Mouse (Mus musculus) forebrain, embryonic 12.5 days (tissue): ENCODE measurements around the gene Slc1a3. TPM values are rescaled to one million over a fixed set of nuclear protein-coding genes. Genes with fewer than 3 reads are reported as not detected.
A peak's percentile ranks its signal among the peaks of the same experiment; 100 is the strongest.

Source experiments
- ATAC-seq: fragments of 200-750 bp; cut with Nextera tagmentation; 2 replicates; pipeline ENCODE4 v1.8.0; 2017; ENCODE audit warnings: moderate TSS enrichment; ENCODE audit not compliant: low FRiP score
- H3K27ac ChIP-seq: fragments of 300-500 bp; sonication (generic); 2 replicates; pipeline ENCODE4 v1.5.1; 2016; ENCODE audit warnings: mild to moderate bottlenecking
- H3K27me3 ChIP-seq: fragments of 300-500 bp; sonication (generic); 2 replicates; pipeline ENCODE4 v1.6.1; 2016; ENCODE audit warnings: mild to moderate bottlenecking
- H3K36me3 ChIP-seq: fragments of 300-500 bp; sonication (generic); replicated peaks from 2 replicates; pipeline ENCODE4 v1.6.1; 2016; ENCODE audit warnings: mild to moderate bottlenecking
- H3K4me1 ChIP-seq: fragments of 300-500 bp; sonication (generic); 2 replicates; pipeline ENCODE4 v1.6.1; 2016
- H3K4me2 ChIP-seq: fragments of 300-500 bp; sonication (generic); 2 replicates; pipeline ENCODE4 v1.6.1; 2016; ENCODE audit warnings: mild to moderate bottlenecking, moderate library complexity
- H3K4me3 ChIP-seq: fragments of 300-500 bp; sonication (generic); replicated peaks from 2 replicates; pipeline ENCODE4 v1.5.1; 2016; ENCODE audit warnings: mild to moderate bottlenecking
- H3K9ac ChIP-seq: fragments of 300-500 bp; sonication (generic); 2 replicates; pipeline ENCODE4 v1.6.1; 2016; ENCODE audit warnings: mild to moderate bottlenecking
- H3K9me3 ChIP-seq: fragments of 300-500 bp; sonication (generic); 2 replicates; pipeline ENCODE4 v1.6.1; 2016
- WGBS: fragments of 180-500 bp; shearing (Covaris S2); methylation state at CpG from one replicate; pipeline ENCODE4 v1.1.7; 2016; 5-methylcytosine and 5-hydroxymethylcytosine counted together
- polyA plus RNA-seq: library from polyadenylated mRNA; unstranded; fragments of >200 nt; fragmentation: Nextera tagmentation; extraction: Ambion mirVana; gene quantifications from 2 replicates; pipeline ENCODE4 v1.2.1, GENCODE M21; 2016

The Slc1a3 gene
- polyA plus RNA-seq, 1 experiment from 2014 or later = 63.9 TPM

GRCm38 (mm10) chr15:8639856-8640255 lies 70.7 kb downstream of the Slc1a3 start:
- peaks cover 28% of the 10 kb centered on the region for H3K36me3 ChIP-seq
- no peak overlapping the region for H3K4me3 ChIP-seq
- H3K9me3 ChIP-seq = no peaks in the 10 kb centered on the region
- WGBS = 86% methylated on average over 2 of the region's 2 CpGs
- no peak overlapping the region for H3K4me2 ChIP-seq
- no peak overlapping the region for H3K9ac ChIP-seq
- H3K4me1 ChIP-seq = peaks cover 6% of the 10 kb centered on the region
- no peak overlapping the region for H3K27ac ChIP-seq
- no peak for ATAC-seq
- no peaks in the 10 kb centered on the region for H3K27me3 ChIP-seq

GRCm38 (mm10) chr15:8638568-8639325 lies 71.8 kb downstream of the Slc1a3 start:
- Histone ChIP-seq H3K4me3 (no peak overlapping the region), H3K4me2 (no peak overlapping the region), H3K27ac (no peak overlapping the region), H3K9me3 (no peaks in the 10 kb centered on the region), H3K27me3 (no peaks in the 10 kb centered on the region), H3K36me3 (peaks cover 28% of the 10 kb centered on the region), H3K9ac (no peak overlapping the region), H3K4me1 (0 out of 2 replicates have a peak, but pooled peaks cover 2% of the 10 kb centered on the region)
- WGBS = 96% methylated on average over 15 of the region's 15 CpGs
- no peak for ATAC-seq

GRCm38 (mm10) chr15:8637283-8637682 lies 73.3 kb downstream of the Slc1a3 start:
- Histone ChIP-seq H3K27ac (no peak overlapping the region), H3K36me3 (peaks cover 21% of the 10 kb centered on the region), H3K9ac (no peak overlapping the region), H3K9me3 (no peaks in the 10 kb centered on the region), H3K4me2 (no peak overlapping the region), H3K4me1 (peaks cover 11% of the 10 kb centered on the region), H3K4me3 (no peak overlapping the region), H3K27me3 (no peaks in the 10 kb centered on the region)
- ATAC-seq = no peak
- WGBS = 85% methylated on average over 2 of the region's 2 CpGs

GRCm38 (mm10) chr15:8635974-8636373 lies 74.6 kb downstream of the Slc1a3 start:
- no peak overlapping the region for H3K4me2 ChIP-seq
- H3K4me1 ChIP-seq = peaks cover 15% of the 10 kb centered on the region
- no peaks in the 10 kb centered on the region for H3K9me3 ChIP-seq
- peaks cover 13% of the 10 kb centered on the region; the same call in 1 of the 2 replicates for H3K36me3 ChIP-seq
- 93% methylated on average over 15 of the region's 15 CpGs for WGBS
- ATAC-seq = no peak
- H3K4me3 ChIP-seq = no peak overlapping the region
- H3K27me3 ChIP-seq = peaks cover under 1% of the 10 kb centered on the region; the same call in 1 of the 2 replicates
- H3K27ac ChIP-seq = no peak overlapping the region
- no peak overlapping the region for H3K9ac ChIP-seq

- H3K4me2 ChIP-seq = no peak overlapping the region
- no peak overlapping the region for H3K9ac ChIP-seq
- WGBS = 88% methylated on average over 4 of the region's 4 CpGs
- H3K27ac ChIP-seq = no peak overlapping the region
- H3K9me3 ChIP-seq = no peaks in the 10 kb centered on the region
- H3K36me3 ChIP-seq = peaks cover 12% of the 10 kb centered on the region; the same call in 1 of the 2 replicates
- ATAC-seq = no peak
- H3K27me3 ChIP-seq = peaks cover 9% of the 10 kb centered on the region
- peaks cover 21% of the 10 kb centered on the region for H3K4me1 ChIP-seq
- H3K4me3 ChIP-seq = no peak overlapping the region
Measured at GRCm38 (mm10) chr15:8634807-8635206, 75.8 kb downstream of the Slc1a3 start.

- H3K4me1 ChIP-seq = peaks cover 24% of the 10 kb centered on the region
- H3K4me3 ChIP-seq = no peak overlapping the region
- no peak overlapping the region for H3K27ac ChIP-seq
- no peak overlapping the region for H3K4me2 ChIP-seq
- peaks cover 9% of the 10 kb centered on the region for H3K27me3 ChIP-seq
- H3K9ac ChIP-seq = no peak overlapping the region
- peaks cover 12% of the 10 kb centered on the region; the same call in 1 of the 2 replicates for H3K36me3 ChIP-seq
- WGBS = 65% methylated on average over 3 of the region's 3 CpGs
- H3K9me3 ChIP-seq = no peaks in the 10 kb centered on the region
- no peak for ATAC-seq
Measured at GRCm38 (mm10) chr15:8634355-8634754, 76.2 kb downstream of the Slc1a3 start.

GRCm38 (mm10) chr15:8633375-8633774 lies 77.2 kb downstream of the Slc1a3 start:
- Histone ChIP-seq H3K4me1 (peaks cover 28% of the 10 kb centered on the region), H3K36me3 (0 out of 2 replicates have a peak, but pooled peaks cover 8% of the 10 kb centered on the region), H3K4me2 (no peak overlapping the region), H3K9me3 (no peaks in the 10 kb centered on the region), H3K27me3 (peaks cover 9% of the 10 kb centered on the region), H3K4me3 (no peak overlapping the region), H3K27ac (no peak overlapping the region), H3K9ac (no peak overlapping the region)
- no peak for ATAC-seq
- 57% methylated on average over 6 of the region's 6 CpGs for WGBS

GRCm38 (mm10) chr15:8632361-8632760 lies 78.2 kb downstream of the Slc1a3 start:
- ATAC-seq = peak; percentile 39
- H3K27ac ChIP-seq = no peak overlapping the region
- no peaks in the 10 kb centered on the region for H3K9me3 ChIP-seq
- WGBS = 3% methylated on average over 10 of the region's 10 CpGs
- H3K4me2 ChIP-seq = no peak overlapping the region
- H3K27me3 ChIP-seq = peaks cover 18% of the 10 kb centered on the region
- 0 out of 2 replicates have a peak, but pooled peaks cover 2% of the 10 kb centered on the region for H3K36me3 ChIP-seq
- H3K4me3 ChIP-seq = no peak overlapping the region
- no peak overlapping the region for H3K9ac ChIP-seq
- H3K4me1 ChIP-seq = peaks cover 36% of the 10 kb centered on the region

- Histone ChIP-seq H3K27me3 (peaks cover 18% of the 10 kb centered on the region), H3K4me1 (peaks cover 41% of the 10 kb centered on the region), H3K36me3 (no peaks in the 10 kb centered on the region), H3K4me2 (peak overlapping the region; percentile 72), H3K9ac (peak overlapping the region; percentile 48), H3K9me3 (no peaks in the 10 kb centered on the region), H3K4me3 (peak overlapping the region; percentile 38), H3K27ac (peak overlapping the region; percentile 56; the same call in 1 of the 2 replicates)
- peak; percentile 91 for ATAC-seq
- under 1% methylated on average over 13 of the region's 13 CpGs for WGBS
Measured at GRCm38 (mm10) chr15:8629317-8629831, 81.2 kb downstream of the Slc1a3 start.

GRCm38 (mm10) chr15:8628150-8628549 lies 82.4 kb downstream of the Slc1a3 start:
- Histone ChIP-seq H3K36me3 (no peaks in the 10 kb centered on the region), H3K4me1 (peaks cover 39% of the 10 kb centered on the region), H3K9ac (no peak overlapping the region), H3K27me3 (peaks cover 18% of the 10 kb centered on the region), H3K27ac (no peak overlapping the region), H3K9me3 (no peaks in the 10 kb centered on the region), H3K4me2 (no peak overlapping the region), H3K4me3 (0 out of 2 replicates have a peak overlapping the region, but pooled peaks have one; percentile 33)
- WGBS = 69% methylated on average over 8 of the region's 8 CpGs
- no peak for ATAC-seq

- Histone ChIP-seq H3K27ac (no peak overlapping the region), H3K4me1 (peaks cover 29% of the 10 kb centered on the region), H3K9me3 (no peaks in the 10 kb centered on the region), H3K9ac (peak overlapping the region; percentile 25; the same call in 1 of the 2 replicates), H3K36me3 (no peaks in the 10 kb centered on the region), H3K4me2 (peak overlapping the region; percentile 62), H3K4me3 (peak overlapping the region; percentile 33), H3K27me3 (peaks cover 18% of the 10 kb centered on the region)
- 0 out of 2 replicates have a peak, but pooled peaks have one; percentile 10 for ATAC-seq
- 3% methylated on average over 15 of the region's 15 CpGs for WGBS
Measured at GRCm38 (mm10) chr15:8627097-8627537, 83.4 kb downstream of the Slc1a3 start.

- H3K36me3 ChIP-seq = no peaks in the 10 kb centered on the region
- H3K27ac ChIP-seq = no peak overlapping the region
- WGBS = 59% methylated on average over 7 of the region's 7 CpGs
- no peak overlapping the region for H3K9ac ChIP-seq
- no peak overlapping the region for H3K4me3 ChIP-seq
- ATAC-seq = no peak
- peaks cover 11% of the 10 kb centered on the region for H3K27me3 ChIP-seq
- H3K9me3 ChIP-seq = no peaks in the 10 kb centered on the region
- H3K4me1 ChIP-seq = peaks cover 26% of the 10 kb centered on the region
- H3K4me2 ChIP-seq = no peak overlapping the region
Measured at GRCm38 (mm10) chr15:8625370-8625769, 85.2 kb downstream of the Slc1a3 start.
